Mouse (Mus musculus) liver, adult 2 months (tissue): ENCODE data around the gene Igsf3.

Experiments used
- CTCF ChIP-seq: fragments of 200-500 bp; IDR thresholded peaks from 2 replicates; pipeline ENCODE4 v1.5.1; 2011; ENCODE audit warnings: low read depth, low read length, control low read depth
- POLR2A ChIP-seq: fragments of 200-500 bp; IDR thresholded peaks from 2 replicates; pipeline ENCODE4 v1.6.1; 2011; ENCODE audit warnings: low read length, control low read depth; ENCODE audit not compliant: insufficient read depth; ENCODE audit errors: extremely low read depth

- TF ChIP-seq CTCF (no peak), POLR2A (no peak)
Observed at GRCm38 (mm10) chr3:101461046-101461445, 84.2 kb downstream of the Igsf3 start.
